Mouse (Mus musculus) telencephalon, adult 2 months (tissue): ENCODE measurements around the gene Otulinl.
A peak's percentile ranks its signal among the peaks of the same experiment; 100 is the strongest.

ENCODE experiments used
- DNase-seq: peaks from one replicate; pipeline ENCODE4 v3.0.0-alpha.2; 2011; ENCODE audit warnings: low read depth, low spot score

Gene Otulinl

GRCm38 (mm10) chr15:27617227-27617626 is 64.2 kb downstream of the Otulinl start:
- DNase-seq = no peak

GRCm38 (mm10) chr15:27616159-27616558 is 65.2 kb downstream of the Otulinl start:
- DNase-seq = no peak

- DNase-seq = no peak
Measured at GRCm38 (mm10) chr15:27613255-27613654, 68.1 kb downstream of the Otulinl start.

DNA sequence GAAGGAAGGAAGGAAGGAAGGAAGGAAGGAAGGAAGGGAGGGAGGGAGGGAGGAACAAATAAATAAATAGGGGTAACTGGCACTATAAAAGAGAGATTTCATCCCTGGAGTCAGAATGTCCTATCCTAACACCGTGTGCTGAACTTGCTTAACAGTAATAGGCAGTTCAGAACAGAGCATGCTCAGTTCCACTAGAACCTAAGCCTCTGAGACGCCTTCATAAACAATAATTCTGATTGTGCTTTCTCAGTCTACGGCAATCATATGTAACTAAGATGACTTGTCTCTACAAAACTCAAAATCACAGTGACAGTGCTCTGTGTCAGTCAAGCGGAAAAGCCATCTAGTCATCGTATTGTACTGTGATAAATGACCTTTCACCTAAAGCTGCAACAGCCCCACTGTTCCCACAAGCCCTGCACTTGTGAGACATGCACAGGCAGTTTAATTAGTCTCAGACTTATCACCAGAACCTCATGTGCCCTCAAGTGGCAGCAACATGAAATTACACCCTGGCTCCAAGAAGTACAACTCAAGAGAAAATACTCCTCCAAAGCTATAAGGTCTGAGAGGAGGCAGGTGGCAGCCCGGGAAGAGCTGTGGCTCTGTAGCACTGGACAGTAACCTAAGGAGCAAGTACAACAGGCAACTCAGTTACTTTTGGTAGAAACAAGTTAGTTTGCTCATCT is 68.7 kb downstream of the Otulinl start:
- DNase-seq = peak; percentile 64

- DNase-seq = no peak
Measured at GRCm38 (mm10) chr15:27609554-27609953, 71.8 kb downstream of the Otulinl start.

DNA sequence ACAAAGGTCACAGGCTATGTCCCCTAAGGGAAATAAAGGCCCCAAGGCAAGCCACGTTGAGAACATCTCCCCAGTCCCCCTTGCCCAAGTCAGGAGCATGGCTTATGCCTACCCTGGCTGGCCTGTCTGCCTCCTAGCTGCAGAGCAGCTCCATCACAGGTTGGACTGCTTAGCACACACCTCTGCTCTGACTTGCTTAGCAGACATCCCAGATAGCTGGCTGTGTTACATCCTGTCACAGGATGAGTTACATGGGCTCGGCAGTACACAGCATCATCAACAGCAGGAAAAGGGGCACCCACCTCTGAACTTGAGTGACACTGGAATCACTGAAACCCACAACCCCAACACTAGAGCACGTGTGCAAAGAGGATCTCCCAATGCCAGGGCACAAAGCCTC is 76.1 kb downstream of the Otulinl start:
- DNase-seq = no peak
